Mouse (Mus musculus): ENCODE results near the gene Gpr160. TPM values are rescaled to one million over a fixed set of nuclear protein-coding genes. Genes with fewer than 3 reads are reported as not detected.

Gene Gpr160
- polyA plus RNA-seq, 1 experiment from 2014 or later, result 2.6 TPM

DNA sequence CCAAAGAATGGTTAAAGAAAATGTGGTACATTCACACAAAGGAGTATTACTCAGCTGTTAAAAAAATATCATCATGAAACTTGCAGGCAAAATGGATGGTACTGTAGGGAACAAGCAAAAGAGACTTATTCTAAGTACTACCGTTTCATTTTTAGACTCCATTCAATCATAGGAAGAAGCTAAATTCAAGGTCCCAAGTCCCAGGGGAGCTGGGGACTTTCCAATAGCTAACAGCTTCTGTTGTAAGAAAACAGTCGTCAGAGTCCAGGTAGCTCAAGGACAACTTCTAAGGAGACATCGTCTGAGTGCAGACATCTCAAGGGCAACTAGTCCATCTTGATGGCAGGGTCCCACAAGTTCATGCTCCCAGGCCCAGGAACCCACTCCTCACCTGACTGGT lies 71.9 kb downstream of the Gpr160 start:
- Histone ChIP-seq H3K27me3 (no peaks in the 10 kb centered on the region), H3K4me2 (replicated peaks) (no peak overlapping the region), H3K27ac (replicated peaks) (no peak overlapping the region), H3K4me1 (no peaks in the 10 kb centered on the region), H3K36me3 (peaks cover 34% of the 10 kb centered on the region), H3K9ac (replicated peaks) (no peak overlapping the region), H3K9me3 (no peaks in the 10 kb centered on the region), H3K4me3 (no peak overlapping the region)
- ATAC-seq (ENCODE audit: low FRiP score, low read depth), result no peak
- 95% methylated on average over 3 of the region's 3 CpGs for WGBS

DNA sequence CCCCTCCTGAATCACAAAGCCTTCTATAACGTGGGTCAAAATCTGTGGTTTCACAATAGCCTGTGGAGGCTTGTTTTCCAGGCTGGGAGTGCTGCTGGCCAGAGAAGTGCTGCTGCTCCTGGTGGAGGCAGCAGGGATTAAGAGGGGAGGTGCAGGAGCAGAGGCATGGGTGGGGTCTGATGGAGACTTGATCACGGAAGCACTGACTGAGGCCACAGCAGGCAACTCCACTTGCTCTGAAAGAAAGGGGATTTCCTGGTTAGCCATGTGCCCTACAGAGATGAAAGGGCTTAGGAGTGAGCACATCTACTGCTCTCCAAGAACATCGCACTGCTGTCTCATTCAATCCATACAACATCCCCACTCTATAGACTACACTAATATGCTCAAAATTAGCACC lies 74.1 kb downstream of the Gpr160 start:
- no peak overlapping the region for H3K27ac ChIP-seq (replicated peaks)
- no peaks in the 10 kb centered on the region for H3K27me3 ChIP-seq
- no peak overlapping the region for H3K4me2 ChIP-seq (replicated peaks)
- ATAC-seq (ENCODE audit: low FRiP score, low read depth), result no peak
- H3K4me1 ChIP-seq, result no peaks in the 10 kb centered on the region
- no peak overlapping the region for H3K4me3 ChIP-seq
- peaks cover 34% of the 10 kb centered on the region for H3K36me3 ChIP-seq
- WGBS, result 26% methylated on average over 3 of the region's 3 CpGs
- H3K9ac ChIP-seq (replicated peaks), result no peak overlapping the region
- no peaks in the 10 kb centered on the region for H3K9me3 ChIP-seq

GRCm38 (mm10) chr3:30934384-30934783 lies 78.6 kb downstream of the Gpr160 start:
- Histone ChIP-seq H3K9me3 (no peaks in the 10 kb centered on the region), H3K4me1 (no peaks in the 10 kb centered on the region), H3K4me3 (no peak overlapping the region), H3K4me2 (replicated peaks) (no peak overlapping the region), H3K36me3 (peaks cover 29% of the 10 kb centered on the region), H3K9ac (replicated peaks) (no peak overlapping the region), H3K27me3 (no peaks in the 10 kb centered on the region), H3K27ac (replicated peaks) (no peak overlapping the region)
- ATAC-seq (ENCODE audit: low FRiP score, low read depth), result no peak

Other genes starting within 250 kb of the Gpr160 start
- gene Lrriq4, start 211.4 kb upstream of the Gpr160 start, polyA plus RNA-seq (2016; fragmentation: Nextera tagmentation; extraction: Ambion mirVana), result not detected in 2 replicates
- gene Lrrc34, start 208.1 kb upstream of the Gpr160 start, polyA plus RNA-seq (2016; fragmentation: Nextera tagmentation; extraction: Ambion mirVana), result 0.88 and 1.3 TPM in 2 replicates
- not detected in 2 replicates for gene Lrrc31, start 156.1 kb upstream of the Gpr160 start, polyA plus RNA-seq (2016; fragmentation: Nextera tagmentation; extraction: Ambion mirVana)
- not detected in 2 replicates for gene Samd7, start 109.7 kb upstream of the Gpr160 start, polyA plus RNA-seq (2016; fragmentation: Nextera tagmentation; extraction: Ambion mirVana)
- 80.2 and 88.0 TPM in 2 replicates for gene Sec62, start 63.1 kb upstream of the Gpr160 start, polyA plus RNA-seq (2016; fragmentation: Nextera tagmentation; extraction: Ambion mirVana)
- 5.8 and 6.2 TPM in 2 replicates for gene Phc3, start 113.5 kb downstream of the Gpr160 start, polyA plus RNA-seq (2016; fragmentation: Nextera tagmentation; extraction: Ambion mirVana)
- gene Prkci, start 139.8 kb downstream of the Gpr160 start, polyA plus RNA-seq (2016; fragmentation: Nextera tagmentation; extraction: Ambion mirVana), result 33.1 and 39.2 TPM in 2 replicates
- 49.6 and 53.3 TPM in 2 replicates for gene Skil, start 239.1 kb downstream of the Gpr160 start, polyA plus RNA-seq (2016; fragmentation: Nextera tagmentation; extraction: Ambion mirVana)

All from midbrain, embryonic 12.5 days (tissue).